Mouse (Mus musculus) cerebellum, postnatal 36 days (tissue): ENCODE measurements at regions not wholly inside any gene's neighbourhood (a gene's known extent, or its start where the extent isn't known, plus 50 kb on each side); places are given as distances from the start of the nearest gene placed in this dataset.

Experiments used
- DNase-seq, 2 experiments: peaks; one replicate each; pipeline ENCODE4 v3.0.0; 2021 to 2022; ENCODE audit warnings: mixed read lengths in 2 of 2

GRCm38 (mm10) chr3:35104884-35105283, 454.7 kb downstream of the Sox2 start:
- DNase-seq, result no peak

GRCm38 (mm10) chr3:35106097-35106496, 455.9 kb downstream of the Sox2 start:
- DNase-seq, result no peak

DNA sequence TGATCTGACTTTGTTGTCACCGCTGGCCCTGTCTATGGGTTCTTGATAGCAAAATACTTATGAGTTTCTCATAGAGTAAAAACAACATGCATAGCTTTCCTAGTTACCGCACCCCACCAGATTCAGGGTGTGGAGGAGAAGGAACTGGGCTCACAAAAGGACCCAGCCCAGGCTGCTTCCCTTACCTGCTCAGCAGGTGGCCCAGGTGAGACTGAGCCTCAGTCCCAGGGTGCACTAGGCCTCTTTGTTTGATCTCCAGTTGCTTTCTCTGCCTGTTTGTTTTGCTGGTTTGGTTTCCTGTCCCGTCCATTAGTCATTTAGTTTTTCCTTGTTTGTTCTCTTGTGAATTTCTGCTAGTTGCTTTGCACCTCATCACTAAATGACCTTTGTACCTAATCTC, 483.3 kb downstream of the Sox2 start:
- DNase-seq, result no peak

GRCm38 (mm10) chr3:35141500-35142220, 491.5 kb downstream of the Sox2 start:
- DNase-seq, result peak; percentile 3 to 5

GRCm38 (mm10) chr3:35142683-35143082, 492.5 kb downstream of the Sox2 start:
- DNase-seq, result no peak

DNA sequence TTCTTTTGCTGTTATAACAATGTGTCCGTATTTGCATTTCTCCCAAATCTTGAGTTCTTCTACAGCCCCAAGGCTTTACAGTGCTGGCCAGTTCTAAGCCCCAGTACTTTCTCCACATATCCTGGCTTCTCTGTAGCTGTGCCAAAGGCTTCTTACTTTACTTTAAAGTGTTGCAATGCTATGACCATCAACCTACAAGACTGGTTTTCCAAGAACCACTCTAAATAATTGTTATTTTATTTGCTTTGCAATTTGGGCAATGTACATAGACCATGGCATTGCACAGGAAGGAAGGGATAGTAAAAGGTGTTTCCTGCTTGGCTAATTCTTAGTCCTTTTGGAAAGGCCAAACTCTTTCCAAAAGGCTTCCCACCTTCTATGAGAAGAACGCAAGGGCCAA, 495.4 kb downstream of the Sox2 start:
- no peak for DNase-seq

- no peak for DNase-seq
Observed at GRCm38 (mm10) chr3:35146681-35147080, 496.5 kb downstream of the Sox2 start.

DNA sequence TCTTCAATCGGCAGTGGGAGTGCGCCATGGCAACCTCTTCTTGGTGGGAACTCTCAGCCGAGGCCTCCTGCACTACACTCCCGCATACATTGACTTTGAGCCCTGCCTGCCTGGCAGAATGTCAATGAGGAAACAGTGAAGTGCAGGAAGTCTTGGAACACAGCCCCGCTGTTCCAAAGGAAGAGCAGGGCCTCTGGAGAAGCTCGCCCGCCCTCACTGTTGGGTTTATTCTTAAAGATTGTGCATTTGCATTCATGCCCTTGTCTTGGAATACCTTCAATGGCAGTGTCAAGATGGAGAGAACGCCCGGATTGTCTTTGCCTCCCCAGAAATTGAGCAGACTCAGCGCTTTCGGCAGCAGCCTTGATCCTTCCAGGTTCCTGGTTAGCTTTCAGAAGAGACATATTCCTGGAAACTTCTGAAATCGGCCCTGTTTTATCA, 499.1 kb downstream of the Sox2 start:
- peak; percentile 20 to 28 for DNase-seq

- peak in 1 of 2 experiments; percentile 4 for DNase-seq
Observed at GRCm38 (mm10) chr3:35152191-35152590, 502.0 kb downstream of the Sox2 start.

GRCm38 (mm10) chr3:35154266-35154665, 504.1 kb downstream of the Sox2 start:
- no peak for DNase-seq

GRCm38 (mm10) chr3:35168676-35169075, 518.5 kb downstream of the Sox2 start:
- DNase-seq, result no peak

DNA sequence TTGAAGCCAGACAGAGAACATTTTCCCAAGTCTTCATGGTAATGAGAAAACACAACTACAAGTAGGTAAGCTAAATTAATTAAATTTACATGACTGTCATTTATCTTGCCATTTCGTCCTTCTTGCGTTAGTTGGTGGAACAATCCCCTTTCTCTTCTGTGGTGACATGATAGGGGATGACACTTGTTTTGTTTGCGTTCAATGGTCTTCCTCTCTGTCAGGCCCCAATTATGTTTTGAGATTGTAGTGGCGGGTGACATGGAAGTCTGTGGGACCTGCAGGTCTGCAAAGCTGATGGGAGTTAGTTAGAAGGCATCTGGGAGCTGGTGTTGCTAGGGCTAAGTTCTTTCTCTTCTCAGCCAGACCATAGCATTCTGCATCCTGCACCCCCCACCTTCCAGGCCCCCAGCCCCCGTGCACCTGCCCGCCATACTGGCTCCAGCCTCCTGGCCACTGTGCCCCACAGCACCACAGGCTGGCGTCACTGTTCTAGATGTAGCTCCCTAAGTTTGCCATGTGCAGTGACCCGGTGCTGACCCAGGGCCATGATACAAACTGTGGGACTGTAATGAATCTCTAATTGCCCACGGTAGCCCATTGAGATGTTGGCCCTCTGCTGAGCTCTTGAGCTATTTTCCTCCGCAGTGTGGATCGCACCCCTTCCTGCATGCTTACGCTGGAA, 528.7 kb downstream of the Sox2 start:
- DNase-seq, result no peak

GRCm38 (mm10) chr3:35208526-35208925, 545.4 kb upstream of the Atp11b start:
- DNase-seq, result no peak

DNA sequence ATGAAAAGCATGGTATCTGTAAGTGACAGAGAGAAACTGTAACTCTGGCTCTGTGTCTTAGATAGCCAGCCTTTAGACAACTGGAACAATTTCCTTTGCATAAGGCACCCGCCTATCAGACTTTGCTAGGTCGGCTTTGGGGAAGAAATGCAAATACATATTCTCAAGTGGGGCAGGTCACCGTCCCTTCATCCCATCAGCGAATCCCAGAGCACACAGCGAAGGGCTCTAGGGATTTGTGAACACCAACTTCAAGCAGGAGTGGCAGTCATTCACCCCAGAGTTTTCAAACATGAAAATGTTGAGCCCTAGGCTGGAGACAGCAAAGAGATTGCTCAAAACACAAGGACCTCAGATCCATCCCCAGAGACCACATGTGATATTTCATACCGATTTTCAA, 534.5 kb upstream of the Atp11b start:
- no peak for DNase-seq

DNA sequence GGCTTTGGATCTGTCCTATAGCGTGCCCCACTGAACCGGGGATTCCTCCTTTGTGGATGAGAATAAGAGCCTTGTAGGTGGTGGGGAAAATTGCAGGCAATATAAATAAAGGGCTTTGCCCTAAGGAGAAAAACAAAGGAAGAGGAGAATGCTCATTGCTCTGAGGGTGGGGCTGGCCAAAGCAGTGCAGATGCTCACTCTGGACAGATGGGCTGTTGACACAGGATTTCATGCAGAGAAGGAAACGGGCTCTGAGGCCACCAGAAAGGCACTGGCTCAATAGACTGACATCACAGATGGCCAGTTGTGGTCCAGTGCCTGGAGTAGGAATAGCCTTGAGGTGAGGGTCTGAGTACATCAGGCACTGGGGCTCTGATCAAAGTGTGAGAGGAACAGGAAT, 532.7 kb upstream of the Atp11b start:
- no peak for DNase-seq

DNA sequence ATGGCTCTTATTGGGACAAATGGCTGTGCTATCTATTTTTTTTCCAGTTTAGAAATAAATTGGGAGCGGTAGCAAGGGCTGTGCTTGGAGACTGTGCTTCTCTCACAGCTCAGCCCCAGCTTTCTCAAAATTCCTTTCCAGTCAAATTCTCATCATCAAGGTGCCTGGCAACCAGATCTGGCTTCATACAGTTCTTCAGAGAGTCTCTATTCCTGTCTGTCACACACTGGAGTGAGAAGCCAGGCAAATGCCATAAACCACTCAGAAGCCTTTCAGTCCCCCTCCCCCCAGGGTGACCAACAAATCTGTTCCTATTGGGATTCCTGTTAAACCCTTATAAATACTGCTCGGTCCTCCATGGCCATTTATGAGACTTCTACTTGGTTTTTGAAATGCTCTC, 531.7 kb upstream of the Atp11b start:
- DNase-seq, result no peak

DNA sequence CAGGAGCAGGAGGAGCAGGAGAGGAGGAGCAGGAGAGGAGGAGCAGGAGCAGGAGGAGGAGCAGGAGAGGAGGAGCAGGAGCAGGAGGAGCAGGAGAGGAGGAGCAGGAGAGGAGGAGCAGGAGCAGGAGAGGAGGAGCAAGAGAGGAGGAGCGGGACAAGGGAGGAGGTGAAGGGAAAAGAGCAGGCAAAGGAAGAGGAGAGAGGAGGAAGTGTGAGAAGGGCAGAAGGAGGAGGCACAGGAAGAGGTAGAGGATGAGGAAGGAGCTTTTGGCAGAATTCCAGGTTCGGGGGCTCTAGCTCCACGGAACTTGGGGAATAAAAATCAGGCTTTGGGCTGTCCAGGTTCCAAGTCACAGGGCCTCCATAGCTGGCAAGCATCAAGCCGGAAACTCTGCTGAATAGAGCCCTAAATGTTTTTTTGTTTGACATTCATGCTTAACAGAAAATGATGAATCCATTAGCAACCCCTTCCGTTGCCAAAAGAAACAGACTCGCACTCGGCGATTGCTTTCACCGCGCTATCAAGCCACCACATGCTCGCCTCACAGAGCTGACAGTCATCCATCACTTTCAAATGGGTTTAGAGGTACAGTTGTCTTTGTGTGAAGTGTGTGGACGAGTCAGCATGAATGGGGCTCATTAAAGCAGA, 528.7 kb upstream of the Atp11b start:
- peak; percentile 4 to 5 for DNase-seq

DNA sequence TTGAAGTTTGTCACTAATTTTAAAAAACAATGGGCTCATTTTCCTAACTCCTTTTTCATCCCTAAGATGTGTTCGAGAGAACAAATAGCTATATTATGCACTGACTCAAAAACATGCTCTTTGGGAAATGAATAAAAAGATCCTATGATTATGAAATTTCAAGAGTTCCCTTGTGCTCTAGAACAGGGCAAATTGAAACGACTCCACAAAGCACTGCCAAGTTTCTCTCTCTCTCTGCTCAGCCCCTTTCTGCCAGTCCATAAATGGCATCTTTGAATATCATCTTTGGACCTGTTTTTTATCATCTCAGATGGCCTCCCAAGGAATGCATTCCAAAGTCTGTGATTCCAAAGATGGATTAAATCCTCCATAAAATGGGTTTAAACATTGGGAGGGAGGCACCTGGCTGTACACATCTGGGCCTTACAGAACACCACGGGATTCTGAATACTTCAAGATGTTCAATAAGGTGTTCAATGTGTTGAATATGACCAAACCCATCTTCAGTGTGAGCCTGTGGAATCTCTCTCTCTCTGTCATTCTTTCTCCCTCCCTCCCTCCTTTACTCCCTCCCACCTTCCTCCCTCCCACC, 528.0 kb upstream of the Atp11b start:
- DNase-seq, result no peak

- no peak for DNase-seq
Observed at GRCm38 (mm10) chr3:35231158-35231928, 522.6 kb upstream of the Atp11b start.

DNA sequence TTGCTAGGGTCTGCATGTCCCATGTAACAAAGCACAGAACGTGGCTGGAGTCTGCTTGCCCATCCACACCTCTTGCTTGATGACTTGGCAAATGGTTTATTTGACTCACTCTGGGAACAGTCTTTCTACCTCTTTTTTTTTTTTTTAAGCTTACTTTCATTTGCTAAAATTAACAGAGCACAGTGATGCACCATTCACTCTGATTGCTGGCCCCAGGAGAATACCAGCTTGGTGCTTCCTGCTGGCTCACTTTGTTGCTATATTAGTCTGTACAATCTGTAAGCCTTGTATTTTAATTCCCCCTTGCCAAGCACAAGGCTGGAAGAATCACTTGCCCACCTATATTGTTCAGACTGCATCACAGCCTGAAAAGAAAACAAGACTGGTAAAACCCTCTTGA, 521.4 kb upstream of the Atp11b start:
- no peak for DNase-seq

DNA sequence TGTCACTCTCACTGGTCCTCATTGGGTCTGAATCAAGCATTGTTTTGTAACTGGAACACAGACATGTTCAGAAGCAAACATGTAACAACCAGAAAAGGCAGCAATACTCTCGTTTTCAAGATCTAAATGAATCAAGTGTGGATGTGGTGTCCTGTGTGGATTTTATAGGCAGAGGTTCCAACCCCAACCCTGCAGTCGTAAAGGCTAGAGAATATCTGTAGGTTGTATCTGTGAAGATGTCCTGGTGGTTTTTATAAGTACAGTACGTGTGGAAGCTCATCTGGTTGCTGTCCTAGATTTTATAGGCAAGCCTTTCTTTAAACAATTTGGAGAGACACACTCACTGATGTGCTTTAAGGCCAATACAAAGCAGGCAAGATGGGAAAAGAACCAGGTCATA, 518.8 kb upstream of the Atp11b start:
- no peak for DNase-seq

GRCm38 (mm10) chr3:35235772-35236171, 518.1 kb upstream of the Atp11b start:
- no peak for DNase-seq

- DNase-seq, result no peak
Observed at GRCm38 (mm10) chr3:35237342-35237741, 516.6 kb upstream of the Atp11b start.
